Mouse (Mus musculus): ENCODE measurements around the gene Vmn1r62. TPM values are rescaled to one million over a fixed set of nuclear protein-coding genes. Genes with fewer than 3 reads are reported as not detected.

The Vmn1r62 gene
- total RNA-seq (2023): not detected

DNA sequence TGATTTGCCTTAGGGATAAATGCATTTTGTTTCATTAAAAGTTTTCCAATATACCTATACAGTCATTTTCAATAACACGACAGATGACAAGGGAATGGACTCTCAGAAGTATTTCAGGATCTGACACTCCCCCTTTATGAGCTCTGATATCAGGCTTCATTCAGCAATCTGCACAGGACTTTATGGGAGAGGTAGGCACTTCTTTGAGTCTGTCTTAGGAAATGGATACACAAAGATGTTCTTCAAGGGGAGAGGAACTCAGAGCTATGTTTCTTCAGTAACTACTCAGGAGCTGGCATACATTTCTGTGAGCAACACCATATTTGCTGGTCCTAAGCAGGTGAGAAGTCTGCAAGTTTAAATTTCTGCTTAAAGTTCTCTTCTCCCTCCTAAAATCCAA is at the start of gene Vmn1r62:
Gene Vmn1r62, plus strand, starts transcription at position 301 of the 400 bp plus-strand sequence.

Other genes with a start within 250 kb of the Vmn1r62 start
- not detected for gene Vmn1r59, start 216.9 kb upstream of the Vmn1r62 start, total RNA-seq (2023)
- gene Vmn2r28, start 179.7 kb upstream of the Vmn1r62 start, total RNA-seq (2023): not detected
- gene Vmn1r60, start 126.3 kb upstream of the Vmn1r62 start, total RNA-seq (2023): not detected
- not detected for gene Vmn1r61, start 60.3 kb upstream of the Vmn1r62 start, total RNA-seq (2023)
- gene Vmn1r63, start 131.8 kb downstream of the Vmn1r62 start, total RNA-seq (2023): not detected
- gene Vmn1r64, start 210.9 kb downstream of the Vmn1r62 start, total RNA-seq (2023): not detected